Mouse (Mus musculus) lung, adult 18-20 months (tissue): ENCODE measurements around the gene Gm4513.
"Not testable (repeated sequence)": the region's sequence is repeated elsewhere in the genome, so short reads cannot be mapped to it uniquely, and the experiment has no call there.

Source experiments
- DNase-seq, 2 experiments: peaks; one replicate each; pipeline ENCODE4 v3.0.0; 2022; ENCODE audit warnings: mixed read lengths in 2 of 2

Gene Gm4513

GRCm38 (mm10) chr7:20598921-20599320 lies at the start of gene Gm4513:
Gene Gm4513, minus strand, starts transcription at chr7:20599021.
- not testable (repeated sequence) for DNase-seq

GRCm38 (mm10) chr7:20576141-20576540 lies 22.7 kb downstream of the Gm4513 start, which contains the start of gene Gm4141:
Gene Gm4141, minus strand, starts transcription at chr7:20576241.
- not testable (repeated sequence) for DNase-seq

GRCm38 (mm10) chr7:20545657-20546056 lies 53.2 kb downstream of the Gm4513 start, which contains the start of gene Gm5726:
Gene Gm5726, minus strand, starts transcription at chr7:20545757.
- DNase-seq: not testable (repeated sequence)
